Mouse (Mus musculus) myocyte (in vitro differentiated cells): ENCODE data around the gene Klc4. TPM values are rescaled to one million over a fixed set of nuclear protein-coding genes. Genes with fewer than 3 reads are reported as not detected.

Source experiments
- H3K27me3 ChIP-seq: one replicate; pipeline ENCODE4 v1.6.1; 2011; ENCODE audit not compliant: control insufficient read depth, insufficient read depth, insufficient read length
- H3K36me3 ChIP-seq: one replicate; pipeline ENCODE4 v1.6.1; 2011; ENCODE audit not compliant: control insufficient read depth, insufficient read depth
- H3K4me2 ChIP-seq: one replicate; pipeline ENCODE4 v1.6.1; 2011; ENCODE audit warnings: low read depth, control low read depth
- H3K4me3 ChIP-seq: one replicate; pipeline ENCODE4 v1.5.1; 2011; ENCODE audit warnings: mild to moderate bottlenecking, control low read depth, moderate library complexity
- H3K79me2 ChIP-seq: one replicate; pipeline ENCODE4 v1.6.1; 2011; ENCODE audit not compliant: control insufficient read depth, insufficient read depth
- H3ac ChIP-seq: one replicate; pipeline ENCODE4 v1.6.1; 2011; ENCODE audit not compliant: control insufficient read depth, insufficient read length
- CEBPB ChIP-seq: IDR thresholded peaks from 2 replicates; pipeline ENCODE4 v1.6.1; 2011; ENCODE audit warnings: mild to moderate bottlenecking, moderate library complexity; ENCODE audit not compliant: poor library complexity, insufficient read depth, severe bottlenecking
- E2F4 ChIP-seq: IDR thresholded peaks from one replicate; pipeline ENCODE4 v1.6.1; 2011; ENCODE audit warnings: mild to moderate bottlenecking, control low read depth, moderate library complexity; ENCODE audit not compliant: insufficient read depth
- MAX ChIP-seq: IDR thresholded peaks from one replicate; pipeline ENCODE4 v1.6.1; 2011; ENCODE audit warnings: low read depth, mild to moderate bottlenecking, control low read depth
- MYOD1 ChIP-seq, 3 experiments: IDR thresholded peaks; one replicate each; pipeline ENCODE4 v1.6.1; 2011; ENCODE audit warnings: control low read depth in 2 of 3, low read depth in 2 of 3, mild to moderate bottlenecking in 2 of 3, moderate library complexity in 1 of 3; ENCODE audit not compliant: insufficient read length in 2 of 3, control insufficient read depth in 1 of 3
- MYOG ChIP-seq, 3 experiments: IDR thresholded peaks; one replicate each; pipeline ENCODE4 v1.6.1; 2011; ENCODE audit warnings: control low read depth in 2 of 3, low read depth in 2 of 3, mild to moderate bottlenecking in 2 of 3; ENCODE audit not compliant: insufficient read length in 2 of 3, control insufficient read depth in 1 of 3, insufficient read depth in 1 of 3
- POLR2A ChIP-seq: IDR thresholded peaks from one replicate; pipeline ENCODE4 v1.6.1; 2011; ENCODE audit warnings: low read depth, mild to moderate bottlenecking, control low read depth, moderate library complexity; ENCODE audit not compliant: insufficient read length
- POLR2AphosphoS2 ChIP-seq: IDR thresholded peaks from one replicate; pipeline ENCODE4 v1.6.1; 2011; ENCODE audit warnings: low read depth, control low read depth; ENCODE audit not compliant: insufficient read length
- REST ChIP-seq: IDR thresholded peaks from one replicate; pipeline ENCODE4 v1.6.1; 2011; ENCODE audit warnings: mild to moderate bottlenecking, control low read depth, moderate library complexity; ENCODE audit not compliant: insufficient read depth, insufficient read length
- SRF ChIP-seq: IDR thresholded peaks from one replicate; pipeline ENCODE4 v1.6.1; 2011; ENCODE audit warnings: low read depth; ENCODE audit not compliant: control insufficient read depth, insufficient read length
- TCF12 ChIP-seq: IDR thresholded peaks from one replicate; pipeline ENCODE4 v1.6.1; 2011; ENCODE audit warnings: mild to moderate bottlenecking, control low read depth; ENCODE audit not compliant: poor library complexity, insufficient read depth, severe bottlenecking
- TCF3 ChIP-seq: IDR thresholded peaks from one replicate; pipeline ENCODE4 v1.6.1; 2011; ENCODE audit warnings: low read depth, control low read depth; ENCODE audit not compliant: insufficient read length
- USF1 ChIP-seq: IDR thresholded peaks from one replicate; pipeline ENCODE4 v1.6.1; 2011; ENCODE audit warnings: low read depth, mild to moderate bottlenecking, control low read depth, moderate library complexity
- polyA plus RNA-seq: library from polyadenylated mRNA; unstranded; fragments of >200 nt; fragmentation: generic; extraction: Trizol; gene quantifications from one replicate; pipeline ENCODE4 v1.2.1, GENCODE M21; 2012; ENCODE audit warnings: missing spikeins

Klc4 gene
- polyA plus RNA-seq, 1 experiment: 19.2 TPM

DNA sequence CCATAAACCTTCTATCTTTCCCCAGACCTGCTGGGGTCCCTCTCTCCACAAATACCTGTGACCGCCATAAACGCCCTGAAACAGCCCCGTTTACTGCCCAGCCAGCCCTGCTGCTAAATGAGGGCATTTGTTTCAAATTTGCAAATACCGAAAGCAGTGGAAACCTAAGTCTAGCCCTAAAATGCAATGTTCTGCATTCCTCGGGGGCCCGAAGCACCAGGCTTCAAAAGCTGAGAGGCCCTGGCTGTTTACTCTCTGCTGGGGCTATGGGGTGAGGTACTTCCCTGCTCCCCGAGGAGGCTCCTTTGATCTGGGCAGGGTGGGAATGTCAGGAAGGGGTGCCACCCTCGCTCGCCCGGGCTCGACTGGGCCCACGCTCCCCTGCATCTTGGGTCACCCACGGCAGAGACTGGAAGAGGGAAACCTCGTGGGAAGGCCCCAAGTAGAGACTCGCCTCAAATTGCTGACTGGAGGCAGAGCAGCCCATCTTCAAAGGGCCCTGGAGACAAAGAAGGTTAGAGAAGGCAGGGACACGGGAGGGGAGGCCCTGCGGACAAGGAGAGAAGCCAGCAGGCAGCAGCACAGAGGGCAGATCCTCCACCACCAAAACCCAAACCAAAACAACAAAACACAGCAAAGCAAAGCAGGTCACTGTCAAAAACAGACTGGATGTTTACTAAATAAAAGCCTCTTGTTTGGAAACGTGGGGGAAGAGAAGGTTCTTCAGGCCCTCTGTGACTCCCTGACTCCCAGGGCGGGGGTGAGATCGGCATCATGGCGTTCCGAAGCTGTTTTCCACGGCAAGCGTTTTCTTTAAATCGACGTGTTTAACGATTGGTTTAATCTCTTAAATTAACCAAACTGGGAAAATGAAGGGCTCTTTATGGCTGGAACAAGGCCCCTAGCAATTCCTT is 26.8 kb downstream of the Klc4 start:
- no peak overlapping the region for H3ac ChIP-seq
- H3K4me2 ChIP-seq: no peak overlapping the region
- no peak overlapping the region for H3K4me3 ChIP-seq
- peaks cover 6% of the 10 kb centered on the region for H3K79me2 ChIP-seq
- no peaks in the 10 kb centered on the region for H3K36me3 ChIP-seq
- no peaks in the 10 kb centered on the region for H3K27me3 ChIP-seq
- TF ChIP-seq POLR2A (no peak), SRF (no peak), REST (no peak), POLR2AphosphoS2 (no peak), TCF3 (no peak), CEBPB (no peak), USF1 (no peak), MAX (no peak), MYOG (IDR thresholded peaks at IDR 0.05; ENCODE audit: control insufficient read depth in 1 of 3, insufficient read depth in 1 of 3, insufficient read length in 2 of 3, low read depth in 2 of 3) (no peak), E2F4 (no peak), MYOD1 (IDR thresholded peaks at IDR 0.05; ENCODE audit: control insufficient read depth in 1 of 3, insufficient read length in 2 of 3, low read depth in 2 of 3) (no peak), TCF12 (no peak)

DNA sequence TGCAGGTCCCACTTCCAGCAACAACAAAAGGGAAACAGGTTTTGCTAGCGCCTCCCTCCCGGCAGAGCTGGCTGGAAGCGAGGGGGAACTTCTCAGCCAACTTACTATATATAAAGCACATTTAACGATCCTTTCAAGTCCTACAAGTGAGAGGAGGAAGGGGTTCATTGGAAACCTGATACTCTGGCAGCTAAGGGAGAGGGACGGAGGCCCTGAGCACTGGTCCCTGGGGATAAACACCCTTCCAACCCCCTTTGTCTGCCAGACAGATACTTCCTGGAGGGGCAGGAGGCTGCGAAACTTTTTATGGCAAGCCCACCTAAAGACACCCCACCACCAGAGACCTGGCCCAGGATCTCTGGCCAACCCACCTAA is 27.4 kb downstream of the Klc4 start:
- no peaks in the 10 kb centered on the region for H3K36me3 ChIP-seq
- no peak overlapping the region for H3K4me3 ChIP-seq
- TF ChIP-seq CEBPB (no peak), REST (no peak), MYOG (IDR thresholded peaks at IDR 0.05; ENCODE audit: control insufficient read depth in 1 of 3, insufficient read depth in 1 of 3, insufficient read length in 2 of 3, low read depth in 2 of 3) (no peak), TCF3 (no peak), E2F4 (no peak), USF1 (no peak), POLR2AphosphoS2 (no peak), POLR2A (no peak), TCF12 (no peak), MYOD1 (IDR thresholded peaks at IDR 0.05; ENCODE audit: control insufficient read depth in 1 of 3, insufficient read length in 2 of 3, low read depth in 2 of 3) (no peak), MAX (no peak), SRF (no peak)
- H3K4me2 ChIP-seq: no peak overlapping the region
- H3K79me2 ChIP-seq: peaks cover 6% of the 10 kb centered on the region
- H3ac ChIP-seq: no peak overlapping the region
- H3K27me3 ChIP-seq: no peaks in the 10 kb centered on the region

DNA sequence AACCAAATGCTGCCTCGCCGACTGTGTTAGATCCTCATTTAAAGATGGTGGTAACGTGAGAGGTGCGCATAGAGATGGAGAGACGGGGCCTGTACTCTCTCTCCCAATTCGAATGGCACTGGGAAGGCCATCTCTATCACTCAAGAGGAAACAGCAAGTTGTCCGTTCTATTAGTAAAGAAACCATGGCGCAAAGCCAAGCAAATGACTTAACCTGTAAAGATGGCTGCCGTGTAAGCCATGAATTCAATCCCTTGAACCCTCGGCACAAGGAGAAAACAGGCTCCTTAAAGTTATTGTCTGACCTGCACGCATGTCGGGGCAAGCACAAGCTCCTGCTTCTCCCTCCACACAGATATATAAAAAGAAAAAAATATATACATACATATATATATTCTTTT is 28.0 kb downstream of the Klc4 start:
- H3K79me2 ChIP-seq: peaks cover 6% of the 10 kb centered on the region
- TF ChIP-seq MYOG (IDR thresholded peaks at IDR 0.05; ENCODE audit: control insufficient read depth in 1 of 3, insufficient read depth in 1 of 3, insufficient read length in 2 of 3, low read depth in 2 of 3) (no peak), POLR2A (no peak), USF1 (no peak), TCF12 (no peak), REST (no peak), CEBPB (no peak)
- no peaks in the 10 kb centered on the region for H3K27me3 ChIP-seq
- no peaks in the 10 kb centered on the region for H3K36me3 ChIP-seq
- H3K4me2 ChIP-seq: no peak overlapping the region
- no peak overlapping the region for H3ac ChIP-seq
- H3K4me3 ChIP-seq: no peak overlapping the region

DNA sequence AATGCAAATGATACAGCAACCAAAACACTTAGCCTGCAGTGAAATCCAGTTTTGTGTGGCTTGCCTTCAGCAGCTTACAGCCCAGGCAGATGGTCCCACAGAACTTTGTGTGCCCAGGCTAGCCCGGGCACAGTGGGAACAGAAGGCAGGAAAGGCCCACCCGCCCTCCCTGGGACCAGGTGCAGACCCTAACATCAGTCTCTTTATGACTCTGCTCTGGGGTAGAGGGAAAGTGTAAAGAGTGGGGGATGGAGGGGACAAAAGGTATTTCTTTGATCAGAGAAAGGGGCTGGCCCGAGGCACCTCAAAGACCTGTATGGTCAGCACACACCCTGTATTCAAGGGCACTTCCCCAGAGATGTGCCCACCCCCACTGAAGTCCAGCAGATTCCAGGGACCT is 32.6 kb downstream of the Klc4 start:
- H3K4me2 ChIP-seq: no peak overlapping the region

More for the DNA sequence above, 32.6 kb downstream of the Klc4 start:
- Histone ChIP-seq H3K79me2 (no peaks in the 10 kb centered on the region), H3ac (no peak overlapping the region), H3K36me3 (no peaks in the 10 kb centered on the region), H3K4me3 (no peak overlapping the region), H3K27me3 (no peaks in the 10 kb centered on the region)
- TF ChIP-seq E2F4: no peak
- TF ChIP-seq SRF: no peak
- no peak for TF ChIP-seq MYOG (IDR thresholded peaks at IDR 0.05; ENCODE audit: control insufficient read depth in 1 of 3, insufficient read depth in 1 of 3, insufficient read length in 2 of 3, low read depth in 2 of 3)
- no peak for TF ChIP-seq MAX
- TF ChIP-seq TCF12: no peak
- no peak for TF ChIP-seq POLR2A
- no peak for TF ChIP-seq TCF3
- TF ChIP-seq REST: no peak
- no peak for TF ChIP-seq MYOD1 (IDR thresholded peaks at IDR 0.05; ENCODE audit: control insufficient read depth in 1 of 3, insufficient read length in 2 of 3, low read depth in 2 of 3)
- TF ChIP-seq POLR2AphosphoS2: no peak
